Mouse (Mus musculus) E14TG2a.4 (cell line): Measurements from ENCODE around the gene Brpf3.
A peak's percentile ranks its signal among the peaks of the same experiment; 100 is the strongest.

ENCODE experiments used
- H3K27me3 ChIP-seq: 2 replicates; pipeline ENCODE4 v1.6.1; 2014; ENCODE audit warnings: low read length, control low read depth; ENCODE audit not compliant: insufficient read depth
- H3K36me3 ChIP-seq: 2 replicates; pipeline ENCODE4 v1.6.1; 2014; ENCODE audit warnings: low read length, control low read depth; ENCODE audit not compliant: insufficient read depth
- H3K4me1 ChIP-seq: replicated peaks from 2 replicates; pipeline ENCODE4 v1.6.1; 2014; ENCODE audit warnings: low read depth, low read length, control low read depth
- H3K4me3 ChIP-seq: replicated peaks from 2 replicates; pipeline ENCODE4 v1.5.1; 2014; ENCODE audit warnings: mild to moderate bottlenecking, low read length
- H3K9me3 ChIP-seq: 2 replicates; pipeline ENCODE4 v1.6.1; 2014; ENCODE audit warnings: low read length, control low read depth
- CTCF ChIP-seq: conservative IDR thresholded peaks from 2 replicates; pipeline ENCODE4 v1.5.1; 2014; ENCODE audit warnings: low read length
- NANOG ChIP-seq: IDR thresholded peaks from 2 replicates; pipeline ENCODE4 v1.6.1; 2014; ENCODE audit warnings: borderline replicate concordance, low read length, mixed read lengths
- POU5F1 ChIP-seq: IDR thresholded peaks from 2 replicates; pipeline ENCODE4 v1.6.1; 2014; ENCODE audit warnings: low read length, borderline replicate concordance

Brpf3 gene

GRCm38 (mm10) chr17:28854377-28854776, 53.5 kb downstream of the Brpf3 start:
- Histone ChIP-seq H3K36me3 (no peaks in the 10 kb centered on the region), H3K4me1 (peaks cover 37% of the 10 kb centered on the region), H3K27me3 (peaks cover 3% of the 10 kb centered on the region), H3K9me3 (peaks cover 15% of the 10 kb centered on the region), H3K4me3 (no peak overlapping the region)
- TF ChIP-seq POU5F1 = no peak
- no peak for TF ChIP-seq NANOG

DNA sequence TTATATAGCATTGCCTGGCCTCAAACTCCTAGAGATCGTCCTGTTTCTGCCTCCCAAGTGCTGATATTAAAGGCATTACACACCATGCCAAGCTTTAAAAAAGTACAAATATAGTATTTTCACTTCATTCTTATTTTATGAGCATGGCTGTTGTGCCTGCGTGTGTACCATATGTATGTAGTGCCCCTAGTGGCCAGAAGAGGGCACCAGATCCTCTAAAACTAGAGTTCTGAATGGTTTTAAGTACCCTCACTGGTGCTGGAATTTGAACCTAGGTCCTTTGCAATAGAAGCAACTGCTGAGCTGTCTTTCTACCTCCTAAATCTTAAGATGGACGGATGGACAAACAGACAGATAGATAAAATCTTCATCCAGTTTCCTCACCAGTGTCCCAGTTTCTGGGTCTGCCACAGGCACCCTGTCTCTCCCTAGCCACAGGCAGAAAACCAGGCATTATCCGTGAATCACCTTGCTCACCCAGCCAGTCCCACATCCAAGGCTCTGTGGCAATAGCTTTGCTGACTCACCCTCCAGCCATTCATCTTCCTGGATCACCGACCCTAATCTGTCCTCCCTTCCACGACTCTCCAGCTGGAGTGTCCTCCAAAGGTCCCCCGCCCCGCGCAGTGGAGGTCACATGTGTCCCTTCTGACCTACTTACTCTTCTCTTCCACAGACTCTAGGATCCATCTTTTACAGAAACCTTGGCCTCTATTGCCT, 54.4 kb downstream of the Brpf3 start:
- Histone ChIP-seq H3K36me3 (no peaks in the 10 kb centered on the region), H3K27me3 (peaks cover 4% of the 10 kb centered on the region), H3K9me3 (peaks cover 15% of the 10 kb centered on the region), H3K4me1 (peaks cover 39% of the 10 kb centered on the region), H3K4me3 (no peak overlapping the region)
- peak; percentile 81 for TF ChIP-seq CTCF
- no peak for TF ChIP-seq POU5F1

- Histone ChIP-seq H3K27me3 (peaks cover 4% of the 10 kb centered on the region), H3K4me3 (no peak overlapping the region), H3K9me3 (peaks cover 15% of the 10 kb centered on the region), H3K36me3 (no peaks in the 10 kb centered on the region), H3K4me1 (peaks cover 39% of the 10 kb centered on the region)
- TF ChIP-seq NANOG (no peak), POU5F1 (no peak), CTCF (no peak)
These were observed 55.1 kb downstream of the Brpf3 start for GRCm38 (mm10) chr17:28856030-28856429.

DNA sequence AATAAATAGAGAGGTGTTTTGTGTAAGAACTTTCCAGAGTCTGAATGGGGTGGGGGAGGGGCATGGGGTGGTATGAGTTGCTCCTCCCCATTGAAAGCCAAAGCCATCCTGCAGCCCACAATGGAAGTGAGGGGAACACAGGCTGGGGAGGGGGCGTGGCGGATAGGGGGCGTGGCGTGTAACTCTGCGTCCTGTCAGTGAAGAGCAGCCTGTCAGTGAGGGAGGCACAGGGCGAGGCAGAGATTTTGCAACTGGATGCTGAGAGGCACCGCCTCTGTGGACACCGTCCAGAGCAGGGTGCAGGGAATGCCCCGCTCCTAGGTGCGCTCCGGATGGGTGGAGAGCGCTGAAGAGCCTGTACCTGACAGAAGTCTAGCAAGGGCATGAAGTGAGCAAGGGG, 57.3 kb downstream of the Brpf3 start, which contains the start of gene Pnpla1:
TSS of gene Pnpla1 (plus strand) at position 207 of the 400 bp plus-strand sequence.
- Histone ChIP-seq H3K9me3 (peaks cover 15% of the 10 kb centered on the region), H3K36me3 (no peaks in the 10 kb centered on the region), H3K4me1 (peaks cover 36% of the 10 kb centered on the region), H3K4me3 (peak within 1 kb of the TSS; percentile 53), H3K27me3 (peaks cover 4% of the 10 kb centered on the region)
- TF ChIP-seq NANOG = no peak
- no peak for TF ChIP-seq POU5F1
- TF ChIP-seq CTCF = no peak

DNA sequence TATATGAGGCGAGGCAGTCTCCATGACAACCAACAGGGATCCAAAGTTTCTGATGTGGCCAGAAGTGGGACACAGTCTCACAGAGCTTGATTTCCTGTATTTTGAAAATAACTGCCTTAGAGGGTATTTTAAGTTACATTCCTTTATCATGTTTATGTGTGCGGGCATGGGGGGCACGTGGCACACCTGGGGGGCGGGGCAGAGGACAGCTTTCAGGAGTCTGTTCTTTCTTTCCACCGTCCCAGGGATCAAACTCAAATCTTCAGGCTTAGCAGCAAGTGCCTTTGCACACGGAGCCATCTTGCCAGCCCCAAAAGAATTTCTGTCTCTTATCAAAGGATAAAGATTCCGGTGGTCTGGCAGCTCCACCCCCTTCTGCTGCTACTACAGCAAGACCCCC, 63.0 kb downstream of the Brpf3 start:
- TF ChIP-seq NANOG (no peak), POU5F1 (no peak), CTCF (no peak)
- Histone ChIP-seq H3K27me3 (peaks cover 4% of the 10 kb centered on the region; the same call in 1 of the 2 replicates), H3K36me3 (no peaks in the 10 kb centered on the region), H3K4me3 (no peak overlapping the region), H3K9me3 (no peaks in the 10 kb centered on the region), H3K4me1 (peaks cover 32% of the 10 kb centered on the region)

GRCm38 (mm10) chr17:28864464-28864863, 63.6 kb downstream of the Brpf3 start:
- Histone ChIP-seq H3K4me3 (no peak overlapping the region), H3K27me3 (no peaks in the 10 kb centered on the region), H3K9me3 (no peaks in the 10 kb centered on the region), H3K4me1 (peaks cover 27% of the 10 kb centered on the region), H3K36me3 (no peaks in the 10 kb centered on the region)
- TF ChIP-seq NANOG (no peak), POU5F1 (no peak), CTCF (no peak)

GRCm38 (mm10) chr17:28866921-28867320, 66.0 kb downstream of the Brpf3 start:
- H3K36me3 ChIP-seq = no peaks in the 10 kb centered on the region
- H3K27me3 ChIP-seq = no peaks in the 10 kb centered on the region; the same call in 1 of the 2 replicates
- no peak overlapping the region for H3K4me3 ChIP-seq
- peaks cover 23% of the 10 kb centered on the region for H3K4me1 ChIP-seq
- H3K9me3 ChIP-seq = no peaks in the 10 kb centered on the region
- TF ChIP-seq CTCF (no peak), POU5F1 (no peak), NANOG (no peak)

DNA sequence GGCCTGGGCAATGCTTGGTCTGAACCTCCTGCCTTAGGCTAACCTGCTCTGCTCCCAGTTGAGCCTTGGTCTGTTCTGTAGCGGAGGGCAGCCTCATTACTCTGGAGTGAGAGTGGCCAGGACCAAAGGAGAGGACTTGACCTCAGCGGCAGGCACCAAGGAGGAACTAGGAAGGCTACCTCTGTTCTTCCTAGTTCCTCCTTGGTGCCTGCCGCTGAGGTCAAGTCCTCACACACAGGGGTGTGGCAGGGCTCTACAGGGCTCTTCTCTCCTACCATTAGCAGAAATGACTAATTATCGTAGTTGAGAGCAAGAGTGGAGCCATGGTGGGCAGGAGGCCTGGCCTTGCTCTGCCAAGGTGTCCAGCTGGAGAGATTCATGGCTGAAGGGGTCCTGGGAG, 66.5 kb downstream of the Brpf3 start:
- Histone ChIP-seq H3K9me3 (no peaks in the 10 kb centered on the region), H3K27me3 (no peaks in the 10 kb centered on the region; the same call in 1 of the 2 replicates), H3K4me1 (peaks cover 23% of the 10 kb centered on the region), H3K4me3 (no peak overlapping the region), H3K36me3 (no peaks in the 10 kb centered on the region)
- TF ChIP-seq POU5F1 (no peak), CTCF (no peak), NANOG (no peak)
